Mouse (Mus musculus) erythroblast, embryonic 14.5 days (primary cell): Measurements from ENCODE around the gene Zc3h18.

Experiments
- GATA1 ChIP-seq: IDR thresholded peaks from 2 replicates; pipeline ENCODE4 v1.6.1; 2012; ENCODE audit warnings: low read length, inconsistent platforms, mixed read lengths
- TAL1 ChIP-seq: IDR thresholded peaks from 3 replicates; pipeline ENCODE4 v1.6.1; 2012; ENCODE audit warnings: low read length, inconsistent platforms, mixed read lengths

DNA sequence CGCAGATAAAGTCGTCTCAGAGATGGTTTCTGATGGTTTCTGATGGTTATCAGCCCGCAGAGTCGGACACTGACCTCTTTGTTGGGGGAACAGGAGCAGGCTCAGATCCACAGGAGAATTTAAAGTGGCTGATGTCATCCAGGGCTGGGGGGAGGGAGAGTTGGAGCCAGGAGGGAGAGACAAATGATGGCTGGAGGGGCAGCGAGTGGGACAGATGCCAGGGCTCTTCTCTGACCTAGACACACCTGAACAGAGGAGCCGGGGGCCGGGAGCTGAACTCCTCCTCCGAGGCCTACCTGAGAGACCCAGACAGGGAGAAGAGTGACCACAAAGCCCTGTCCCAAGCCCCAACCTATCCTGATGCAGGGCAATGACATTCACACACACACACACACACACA lies 47.3 kb upstream of the Zc3h18 start:
- TF ChIP-seq TAL1 (no peak), GATA1 (no peak)
